Mouse (Mus musculus): ENCODE results near the gene Smim4. TPM values are rescaled to one million over a fixed set of nuclear protein-coding genes. Genes with fewer than 3 reads are reported as not detected.

The Smim4 gene
- polyA plus RNA-seq, 2 experiments: 28.2 to 62.7 TPM

DNA sequence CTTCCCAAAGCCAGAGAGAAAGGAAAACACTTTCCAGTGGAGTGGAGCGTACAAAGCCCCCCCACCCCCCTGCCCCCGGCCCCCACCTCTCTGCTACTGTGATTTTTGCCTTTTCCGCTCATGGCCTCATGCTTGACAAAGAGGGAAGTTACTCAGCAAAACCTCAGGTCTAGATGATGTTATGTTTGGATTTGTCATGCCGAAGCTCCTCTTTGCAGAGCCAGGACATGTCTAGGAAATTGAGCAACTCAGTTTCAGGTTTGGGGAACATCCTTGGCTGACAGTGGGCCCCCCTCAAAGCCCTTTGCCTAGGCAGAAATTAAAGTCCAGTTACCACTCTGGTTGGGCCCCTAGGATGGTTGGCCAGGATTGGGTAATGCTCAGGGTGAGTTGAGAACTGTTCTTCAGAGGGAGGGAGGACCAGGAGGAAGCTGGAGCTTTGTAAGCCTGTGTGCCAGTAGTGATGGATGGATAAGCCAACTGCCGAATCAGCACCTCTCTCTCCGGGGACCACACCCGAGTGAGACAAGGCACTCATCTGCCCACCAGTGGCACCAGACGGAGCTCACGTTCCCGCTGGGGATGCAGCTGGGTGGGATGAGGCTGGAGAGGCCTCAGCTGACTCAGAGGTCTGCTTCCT is 37.4 kb upstream of the Smim4 start:
- ATAC-seq (ENCODE audit: low FRiP score, low read depth) (no peak; the same call in 1 of the 2 replicates), DNase-seq (ENCODE audit: low spot score) (no peak)
- Histone ChIP-seq H3K36me3 (ENCODE audit: control insufficient read depth, insufficient read depth, low read length) (peaks cover 13% of the 10 kb centered on the region), H3K27me3 (ENCODE audit: control insufficient read depth, insufficient read depth, low read length) (no peaks in the 10 kb centered on the region), H3K9ac (ENCODE audit: low read depth, low read length, severe bottlenecking) (no peak overlapping the region), H3K4me3 (replicated peaks; ENCODE audit: low read length) (no peak overlapping the region), H3K27ac (replicated peaks; ENCODE audit: low read depth, low read length) (no peak overlapping the region), H3K9me3 (ENCODE audit: control insufficient read depth, low read length) (no peaks in the 10 kb centered on the region), H3K4me2 (replicated peaks; ENCODE audit: low read depth, low read length, severe bottlenecking) (no peak overlapping the region), H3K4me1 (ENCODE audit: control insufficient read depth, insufficient read depth, low read length) (no peaks in the 10 kb centered on the region)
- WGBS: 56% methylated on average over 10 of the region's 10 CpGs
- no peak for TF ChIP-seq POLR2A (IDR thresholded peaks at IDR 0.05; ENCODE audit: borderline replicate concordance, extremely low read depth, insufficient read depth, insufficient read length)

DNA sequence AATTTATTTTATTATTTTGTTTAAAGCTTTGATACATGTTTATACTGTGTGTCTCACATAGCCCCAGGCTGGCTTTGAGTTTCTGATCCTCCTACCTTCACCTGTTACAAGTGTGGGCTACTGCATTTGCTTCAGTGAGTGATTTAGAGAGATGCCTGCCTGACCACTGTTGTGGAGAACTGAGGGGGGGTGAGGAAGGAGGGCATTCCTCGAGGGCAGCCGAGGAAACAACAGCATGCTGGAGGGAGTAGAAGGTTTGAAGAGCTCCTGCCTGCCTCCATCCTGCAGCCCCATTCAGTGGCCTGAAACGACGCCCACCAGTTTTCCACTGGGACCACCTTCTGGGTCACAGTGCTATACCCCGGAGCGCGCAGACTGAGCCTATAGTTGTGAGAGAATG is 36.7 kb upstream of the Smim4 start:
- Histone ChIP-seq H3K9ac (ENCODE audit: low read depth, low read length, severe bottlenecking) (no peak overlapping the region), H3K4me1 (ENCODE audit: control insufficient read depth, insufficient read depth, low read length) (no peaks in the 10 kb centered on the region), H3K27me3 (ENCODE audit: control insufficient read depth, insufficient read depth, low read length) (no peaks in the 10 kb centered on the region), H3K4me3 (replicated peaks; ENCODE audit: low read length) (no peak overlapping the region), H3K36me3 (ENCODE audit: control insufficient read depth, insufficient read depth, low read length) (peaks cover 7% of the 10 kb centered on the region), H3K27ac (replicated peaks; ENCODE audit: low read depth, low read length) (no peak overlapping the region), H3K9me3 (ENCODE audit: control insufficient read depth, low read length) (no peaks in the 10 kb centered on the region), H3K4me2 (replicated peaks; ENCODE audit: low read depth, low read length, severe bottlenecking) (no peak overlapping the region)
- ATAC-seq (ENCODE audit: low FRiP score, low read depth) (no peak), DNase-seq (ENCODE audit: low spot score) (no peak)
- no peak for TF ChIP-seq POLR2A (IDR thresholded peaks at IDR 0.05; ENCODE audit: borderline replicate concordance, extremely low read depth, insufficient read depth, insufficient read length)
- 63% methylated on average over 7 of the region's 7 CpGs for WGBS

- 64% methylated on average over 2 of the region's 2 CpGs for whole genome bisulfite sequencing
- no peak overlapping the region for H3K4me3 ChIP-seq (replicated peaks; ENCODE audit: low read length)
These were observed 36.3 kb upstream of the Smim4 start for GRCm38 (mm10) chr14:31165010-31165409.

DNA sequence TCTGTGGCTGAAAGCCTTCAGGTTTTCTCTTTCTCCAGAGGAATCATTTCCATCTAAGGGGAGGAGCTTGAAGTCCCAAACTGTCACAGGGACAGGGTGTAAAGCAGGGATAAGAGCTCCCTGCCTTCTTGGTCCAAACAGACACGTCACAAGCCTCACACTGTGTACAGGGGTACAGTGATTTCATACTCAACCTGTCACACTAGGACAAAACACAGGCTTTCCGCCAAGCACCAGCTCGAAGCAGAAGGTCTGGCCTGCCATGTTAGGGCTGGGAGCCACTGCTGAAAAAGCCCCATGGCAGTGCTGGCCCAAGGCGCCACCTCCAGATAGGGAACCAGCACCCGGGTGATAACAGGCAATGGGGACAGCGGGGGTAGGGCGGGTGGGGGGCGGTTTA is 35.3 kb upstream of the Smim4 start:
- DNase-seq (ENCODE audit: low spot score) (no peak), ATAC-seq (ENCODE audit: low FRiP score, low read depth) (no peak)
- Histone ChIP-seq H3K27me3 (ENCODE audit: control insufficient read depth, insufficient read depth, low read length) (no peaks in the 10 kb centered on the region), H3K9ac (ENCODE audit: low read depth, low read length, severe bottlenecking) (no peak overlapping the region), H3K27ac (replicated peaks; ENCODE audit: low read depth, low read length) (no peak overlapping the region), H3K4me1 (ENCODE audit: control insufficient read depth, insufficient read depth, low read length) (no peaks in the 10 kb centered on the region), H3K4me2 (replicated peaks; ENCODE audit: low read depth, low read length, severe bottlenecking) (no peak overlapping the region), H3K9me3 (ENCODE audit: control insufficient read depth, low read length) (no peaks in the 10 kb centered on the region), H3K36me3 (ENCODE audit: control insufficient read depth, insufficient read depth, low read length) (no peaks in the 10 kb centered on the region), H3K4me3 (replicated peaks; ENCODE audit: low read length) (no peak overlapping the region)
- 78% methylated on average over 8 of the region's 8 CpGs for WGBS
- TF ChIP-seq POLR2A (IDR thresholded peaks at IDR 0.05; ENCODE audit: borderline replicate concordance, extremely low read depth, insufficient read depth, insufficient read length): no peak

More at GRCm38 (mm10) chr14:31165010-31165409, 36.3 kb upstream of the Smim4 start:
- no peak for TF ChIP-seq POLR2A (IDR thresholded peaks at IDR 0.05; ENCODE audit: borderline replicate concordance, extremely low read depth, insufficient read depth, insufficient read length)
- no peak overlapping the region for H3K9ac ChIP-seq (ENCODE audit: low read depth, low read length, severe bottlenecking)
- ATAC-seq (ENCODE audit: low FRiP score, low read depth): no peak
- H3K4me1 ChIP-seq (ENCODE audit: control insufficient read depth, insufficient read depth, low read length): no peaks in the 10 kb centered on the region
- H3K27ac ChIP-seq (replicated peaks; ENCODE audit: low read depth, low read length): no peak overlapping the region
- no peak overlapping the region for H3K4me2 ChIP-seq (replicated peaks; ENCODE audit: low read depth, low read length, severe bottlenecking)
- no peaks in the 10 kb centered on the region for H3K27me3 ChIP-seq (ENCODE audit: control insufficient read depth, insufficient read depth, low read length)
- no peak for DNase-seq (ENCODE audit: low spot score)
- H3K9me3 ChIP-seq (ENCODE audit: control insufficient read depth, low read length): no peaks in the 10 kb centered on the region
- peaks cover 2% of the 10 kb centered on the region for H3K36me3 ChIP-seq (ENCODE audit: control insufficient read depth, insufficient read depth, low read length)

DNA sequence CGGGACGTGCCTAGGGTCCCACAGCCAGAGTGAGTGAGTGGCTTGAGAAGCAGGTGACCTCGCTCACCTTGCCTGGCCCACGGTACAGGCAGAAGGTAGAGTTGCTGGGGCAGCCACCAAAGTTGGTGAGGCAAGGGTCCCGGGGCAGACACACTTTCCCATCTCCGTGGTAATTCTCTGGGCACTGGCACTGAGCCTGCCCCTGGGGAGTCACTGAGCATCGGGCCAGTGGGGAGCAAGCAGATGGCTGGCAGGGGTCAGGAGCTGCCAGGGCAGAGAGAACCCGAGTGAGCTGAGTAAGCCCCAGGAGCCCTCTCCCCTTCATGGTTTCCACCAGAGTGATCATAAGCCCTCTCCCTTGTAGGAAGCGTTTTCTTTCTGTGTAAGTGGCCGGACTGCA is 32.9 kb upstream of the Smim4 start:
- no peaks in the 10 kb centered on the region for H3K4me1 ChIP-seq (ENCODE audit: control insufficient read depth, insufficient read depth, low read length)
- no peak overlapping the region for H3K4me2 ChIP-seq (replicated peaks; ENCODE audit: low read depth, low read length, severe bottlenecking)
- H3K9ac ChIP-seq (ENCODE audit: low read depth, low read length, severe bottlenecking): no peak overlapping the region
- TF ChIP-seq POLR2A (IDR thresholded peaks at IDR 0.05; ENCODE audit: borderline replicate concordance, extremely low read depth, insufficient read depth, insufficient read length): no peak
- ATAC-seq (ENCODE audit: low FRiP score, low read depth) (no peak), DNase-seq (ENCODE audit: low spot score) (no peak)
- no peak overlapping the region for H3K27ac ChIP-seq (replicated peaks; ENCODE audit: low read depth, low read length)
- no peaks in the 10 kb centered on the region for H3K9me3 ChIP-seq (ENCODE audit: control insufficient read depth, low read length)
- no peaks in the 10 kb centered on the region for H3K36me3 ChIP-seq (ENCODE audit: control insufficient read depth, insufficient read depth, low read length)
- no peaks in the 10 kb centered on the region for H3K27me3 ChIP-seq (ENCODE audit: control insufficient read depth, insufficient read depth, low read length)
- H3K4me3 ChIP-seq (replicated peaks; ENCODE audit: low read length): no peak overlapping the region
- 78% methylated on average over 10 of the region's 10 CpGs for whole genome bisulfite sequencing
